Mouse (Mus musculus) erythroblast, embryonic 14.5 days (primary cell): ENCODE data around the gene Galnt18.

ENCODE experiments used
- GATA1 ChIP-seq: IDR thresholded peaks from 2 replicates; pipeline ENCODE4 v1.6.1; 2012; ENCODE audit warnings: low read length, inconsistent platforms, mixed read lengths
- TAL1 ChIP-seq: IDR thresholded peaks from 3 replicates; pipeline ENCODE4 v1.6.1; 2012; ENCODE audit warnings: low read length, inconsistent platforms, mixed read lengths

GRCm38 (mm10) chr7:111518581-111519242 lies 261.1 kb downstream of the Galnt18 start:
- TF ChIP-seq GATA1 (no peak), TAL1 (no peak)
